Mouse (Mus musculus) megakaryocyte, embryonic 14.5 days (primary cell): ENCODE data around the gene Stpg2. TPM values are rescaled to one million over a fixed set of nuclear protein-coding genes. Genes with fewer than 3 reads are reported as not detected.

Experiments used
- H3K27me3 ChIP-seq: replicated peaks from 2 replicates; pipeline ENCODE3; 2012; ENCODE audit warnings: inconsistent platforms
- H3K36me3 ChIP-seq: replicated peaks from 2 replicates; pipeline ENCODE3; 2012; ENCODE audit warnings: low read length, inconsistent platforms, mixed read lengths
- H3K4me1 ChIP-seq: 2 replicates; pipeline ENCODE4 v1.6.1; 2012; ENCODE audit warnings: inconsistent platforms
- H3K4me3 ChIP-seq: replicated peaks from 2 replicates; pipeline ENCODE3; 2012; ENCODE audit warnings: moderate library complexity, mild to moderate bottlenecking, inconsistent platforms
- H3K9me3 ChIP-seq: 2 replicates; pipeline ENCODE4 v1.6.1; 2012; ENCODE audit warnings: inconsistent platforms
- FLI1 ChIP-seq: IDR thresholded peaks from 2 replicates; pipeline ENCODE4 v1.6.1; 2012; ENCODE audit warnings: low read length, inconsistent platforms, mixed read lengths
- GATA1 ChIP-seq: IDR thresholded peaks from 3 replicates; pipeline ENCODE4 v1.6.1; 2012; ENCODE audit warnings: mixed read lengths, low read length, inconsistent platforms, borderline replicate concordance
- polyA plus RNA-seq: library from polyadenylated mRNA; stranded (reverse); fragments of >175 nt; gene quantifications from 2 replicates; pipeline ENCODE4 v1.2.3, GENCODE M21; 2012; ENCODE audit warnings: low replicate concordance; ENCODE audit not compliant: insufficient read depth

Stpg2 gene
- polyA plus RNA-seq, 1 experiment: not detected

- Histone ChIP-seq H3K36me3 (no peaks in the 10 kb centered on the region), H3K27me3 (no peaks in the 10 kb centered on the region), H3K4me3 (no peak overlapping the region), H3K9me3 (no peaks in the 10 kb centered on the region), H3K4me1 (no peaks in the 10 kb centered on the region)
- TF ChIP-seq GATA1: no peak
- TF ChIP-seq FLI1: no peak
Observed at GRCm38 (mm10) chr3:139709794-139710193, 504.3 kb downstream of the Stpg2 start.

GRCm38 (mm10) chr3:139728751-139729150, 523.3 kb downstream of the Stpg2 start:
- no peaks in the 10 kb centered on the region for H3K27me3 ChIP-seq
- H3K4me1 ChIP-seq: no peaks in the 10 kb centered on the region
- H3K36me3 ChIP-seq: no peaks in the 10 kb centered on the region
- TF ChIP-seq FLI1 (no peak), GATA1 (no peak)
- H3K9me3 ChIP-seq: no peaks in the 10 kb centered on the region
- H3K4me3 ChIP-seq: no peak overlapping the region

- Histone ChIP-seq H3K9me3 (no peaks in the 10 kb centered on the region), H3K27me3 (no peaks in the 10 kb centered on the region), H3K36me3 (no peaks in the 10 kb centered on the region), H3K4me1 (no peaks in the 10 kb centered on the region), H3K4me3 (no peak overlapping the region)
- TF ChIP-seq FLI1: no peak
- TF ChIP-seq GATA1: no peak
Observed at GRCm38 (mm10) chr3:139729248-139729647, 523.8 kb downstream of the Stpg2 start.

GRCm38 (mm10) chr3:139733156-139733555, 527.7 kb downstream of the Stpg2 start:
- no peaks in the 10 kb centered on the region for H3K4me1 ChIP-seq
- no peaks in the 10 kb centered on the region for H3K36me3 ChIP-seq
- TF ChIP-seq FLI1: no peak
- no peak for TF ChIP-seq GATA1
- H3K9me3 ChIP-seq: no peaks in the 10 kb centered on the region
- no peak overlapping the region for H3K4me3 ChIP-seq
- H3K27me3 ChIP-seq: no peaks in the 10 kb centered on the region

- H3K36me3 ChIP-seq: no peaks in the 10 kb centered on the region
- TF ChIP-seq FLI1: no peak
- TF ChIP-seq GATA1: no peak
Observed at GRCm38 (mm10) chr3:139739388-139739787, 533.9 kb downstream of the Stpg2 start.

More at GRCm38 (mm10) chr3:139739388-139739787, 533.9 kb downstream of the Stpg2 start:
- H3K9me3 ChIP-seq: no peaks in the 10 kb centered on the region
- no peaks in the 10 kb centered on the region for H3K27me3 ChIP-seq
- no peaks in the 10 kb centered on the region for H3K4me1 ChIP-seq
- no peak overlapping the region for H3K4me3 ChIP-seq

Other genes with a start within 250 kb of the Stpg2 start
- 5.4 and 5.7 TPM in 2 replicates for gene Rap1gds1, start 130.5 kb upstream of the Stpg2 start, polyA plus RNA-seq